Mouse (Mus musculus) heart, embryonic 15.5 days (tissue): ENCODE measurements at regions not wholly inside any gene's neighbourhood (a gene's known extent, or its start where the extent isn't known, plus 50 kb on each side); places are given as distances from the start of the nearest gene placed in this dataset.

Experiments used
- ATAC-seq: fragments of 200-750 bp; cut with Nextera tagmentation; replicated peaks from 2 replicates; pipeline ENCODE4 v1.8.0; 2017; ENCODE audit warnings: low read depth, moderate TSS enrichment; ENCODE audit not compliant: insufficient number of reproducible peaks, insufficient read depth, low FRiP score
- H3K27ac ChIP-seq: fragments of 300-500 bp; sonication (generic); 2 replicates; pipeline ENCODE4 v1.5.1; 2015; ENCODE audit warnings: mild to moderate bottlenecking, inconsistent platforms
- H3K27me3 ChIP-seq: fragments of 300-500 bp; sonication (generic); 2 replicates; pipeline ENCODE4 v1.6.1; 2015; ENCODE audit warnings: inconsistent platforms
- H3K36me3 ChIP-seq: fragments of 300-500 bp; sonication (generic); 2 replicates; pipeline ENCODE4 v1.6.1; 2015; ENCODE audit warnings: mild to moderate bottlenecking, inconsistent platforms
- H3K4me1 ChIP-seq: fragments of 300-500 bp; sonication (generic); replicated peaks from 2 replicates; pipeline ENCODE4 v1.6.1; 2015; ENCODE audit warnings: inconsistent platforms
- H3K4me2 ChIP-seq: fragments of 300-500 bp; sonication (generic); 2 replicates; pipeline ENCODE4 v1.6.1; 2015; ENCODE audit warnings: inconsistent platforms, mild to moderate bottlenecking, moderate library complexity
- H3K4me3 ChIP-seq: fragments of 300-500 bp; sonication (generic); 2 replicates; pipeline ENCODE4 v1.5.1; 2015; ENCODE audit warnings: mild to moderate bottlenecking, inconsistent platforms
- H3K9ac ChIP-seq: fragments of 300-500 bp; sonication (generic); 2 replicates; pipeline ENCODE4 v1.6.1; 2015; ENCODE audit warnings: mild to moderate bottlenecking, inconsistent platforms
- H3K9me3 ChIP-seq: fragments of 300-500 bp; sonication (generic); replicated peaks from 2 replicates; pipeline ENCODE4 v1.6.1; 2016; ENCODE audit warnings: inconsistent platforms
- WGBS: fragments of 180-500 bp; shearing (Covaris S2); methylation state at CpG from one replicate; pipeline ENCODE4 v1.1.7; 2015; ENCODE audit warnings: mixed read lengths; 5-methylcytosine and 5-hydroxymethylcytosine counted together

DNA sequence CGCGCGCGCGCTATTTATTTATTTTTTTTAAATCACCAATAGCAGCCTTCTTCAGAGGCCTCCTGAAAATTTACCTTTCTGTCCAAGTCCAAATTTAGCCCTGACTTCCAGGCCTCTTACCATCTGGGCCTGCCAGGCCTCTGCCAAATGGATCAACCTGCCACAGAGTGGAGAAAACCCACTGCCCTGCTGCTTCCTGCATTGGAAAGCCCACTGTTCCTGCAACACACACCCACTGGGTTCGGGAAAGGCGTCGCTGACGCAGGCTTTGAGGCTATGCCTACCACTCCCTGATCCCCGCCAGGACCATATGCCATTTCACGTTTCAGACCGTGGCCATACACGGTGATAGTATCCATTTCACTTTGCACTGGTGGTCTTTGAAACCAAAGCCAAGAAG is 53.4 kb upstream of the Klf13 start:
- Histone ChIP-seq H3K4me1 (peaks cover 3% of the 10 kb centered on the region; the same call in 1 of the 2 replicates), H3K4me2 (no peak overlapping the region), H3K36me3 (no peaks in the 10 kb centered on the region), H3K4me3 (no peak overlapping the region), H3K27me3 (no peaks in the 10 kb centered on the region), H3K27ac (no peak overlapping the region), H3K9ac (no peak overlapping the region), H3K9me3 (no peaks in the 10 kb centered on the region)
- 91% methylated on average over 13 of the region's 13 CpGs for WGBS
- no peak for ATAC-seq

DNA sequence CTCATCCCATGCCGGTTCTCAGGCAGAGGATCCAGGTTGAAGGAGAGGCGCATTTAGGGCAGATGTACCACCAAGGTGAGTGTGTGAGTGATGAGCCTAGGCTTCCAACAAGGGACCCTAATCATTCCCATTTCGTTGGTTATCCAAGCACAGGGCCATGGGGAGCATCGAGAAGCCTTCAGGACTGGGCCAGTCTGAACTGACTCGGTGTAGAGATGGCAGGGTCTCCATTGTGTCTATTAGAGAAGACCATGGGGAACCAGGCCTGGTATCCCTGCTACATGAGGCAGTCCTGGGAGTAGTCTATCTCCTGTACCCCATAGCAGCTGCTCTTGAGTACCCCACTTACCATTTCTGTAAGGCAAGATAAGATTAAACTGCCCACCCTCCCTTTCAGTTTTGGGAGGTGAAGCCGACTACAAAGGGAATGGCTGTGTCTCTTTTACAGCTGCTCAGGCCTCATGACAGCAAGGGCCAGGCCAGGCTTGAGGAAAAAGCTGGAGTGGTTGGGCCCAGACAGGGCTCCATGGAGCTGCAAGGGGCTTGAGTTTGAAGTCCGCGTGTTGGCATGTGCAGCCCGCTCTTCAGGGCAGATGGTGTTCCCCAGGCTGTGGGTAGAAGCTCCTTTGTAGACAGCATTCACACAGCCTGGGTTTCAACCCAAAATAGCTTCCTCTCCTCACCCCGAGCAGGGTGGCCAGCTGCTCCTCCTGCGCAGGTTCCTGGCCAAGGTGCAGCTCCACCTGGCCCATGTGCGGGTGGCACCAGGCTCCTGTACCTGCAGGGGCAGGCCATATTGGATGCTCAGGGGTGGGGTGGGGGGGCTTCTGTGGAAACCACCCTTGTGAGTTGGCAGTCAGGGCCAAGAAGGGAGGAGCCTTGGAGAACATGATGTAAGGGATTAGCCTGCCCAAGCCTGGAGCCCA is 52.6 kb upstream of the Klf13 start:
- no peaks in the 10 kb centered on the region for H3K36me3 ChIP-seq
- no peak for ATAC-seq
- no peak overlapping the region for H3K27ac ChIP-seq
- no peak overlapping the region for H3K4me2 ChIP-seq
- H3K9me3 ChIP-seq: no peaks in the 10 kb centered on the region
- H3K9ac ChIP-seq: no peak overlapping the region
- no peak overlapping the region for H3K4me3 ChIP-seq
- H3K4me1 ChIP-seq: peaks cover 7% of the 10 kb centered on the region; the same call in 1 of the 2 replicates
- H3K27me3 ChIP-seq: no peaks in the 10 kb centered on the region
- 76% methylated on average over 12 of the region's 12 CpGs for WGBS

- H3K27me3 ChIP-seq: no peaks in the 10 kb centered on the region
- no peak overlapping the region for H3K9ac ChIP-seq
- H3K4me1 ChIP-seq: peaks cover 7% of the 10 kb centered on the region; the same call in 1 of the 2 replicates
- WGBS: 76% methylated on average over 8 of the region's 8 CpGs
- H3K27ac ChIP-seq: no peak overlapping the region
- no peaks in the 10 kb centered on the region for H3K36me3 ChIP-seq
- no peak overlapping the region for H3K4me2 ChIP-seq
- ATAC-seq: no peak
- H3K4me3 ChIP-seq: no peak overlapping the region
- no peaks in the 10 kb centered on the region for H3K9me3 ChIP-seq
Observed at GRCm38 (mm10) chr7:63990312-63991028, 51.8 kb upstream of the Klf13 start.

DNA sequence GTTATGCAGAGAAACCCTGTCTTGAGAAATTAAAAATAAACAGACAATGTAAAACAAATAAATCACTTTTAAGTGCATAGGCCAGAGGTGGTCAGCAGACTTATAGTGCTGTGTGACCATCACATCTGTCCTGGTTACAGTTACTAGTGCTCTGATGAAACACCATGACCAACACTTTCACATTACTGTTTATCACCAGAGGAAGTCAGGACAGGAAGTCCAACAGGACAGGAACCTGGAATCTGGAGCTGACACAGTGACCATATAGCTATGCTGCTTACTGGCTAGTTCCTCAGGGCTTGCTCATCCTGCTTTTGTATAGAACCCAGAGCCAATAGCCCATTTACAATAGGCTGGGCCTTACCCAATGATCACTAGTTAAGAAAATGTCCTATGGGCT is 51.0 kb upstream of the Klf13 start:
- no peak overlapping the region for H3K4me3 ChIP-seq
- no peak overlapping the region for H3K4me2 ChIP-seq
- H3K27me3 ChIP-seq: no peaks in the 10 kb centered on the region
- H3K27ac ChIP-seq: no peak overlapping the region
- H3K4me1 ChIP-seq: peaks cover 7% of the 10 kb centered on the region; the same call in 1 of the 2 replicates
- ATAC-seq: no peak
- no peaks in the 10 kb centered on the region for H3K9me3 ChIP-seq
- H3K9ac ChIP-seq: no peak overlapping the region
- no peaks in the 10 kb centered on the region for H3K36me3 ChIP-seq
